Mouse (Mus musculus) stomach, embryonic 16.5 days (tissue): ENCODE measurements around the gene Nbas. TPM values are rescaled to one million over a fixed set of nuclear protein-coding genes. Genes with fewer than 3 reads are reported as not detected.

ENCODE experiments used
- ATAC-seq: fragments of 200-750 bp; cut with Nextera tagmentation; 2 replicates; pipeline ENCODE4 v1.8.0; 2017; ENCODE audit warnings: moderate number of reproducible peaks, moderate TSS enrichment; ENCODE audit not compliant: insufficient read depth, low FRiP score
- H3K27ac ChIP-seq: fragments of 300-500 bp; sonication (generic); 2 replicates; pipeline ENCODE4 v1.5.1; 2014; ENCODE audit warnings: low read length
- H3K27me3 ChIP-seq: fragments of 300-500 bp; sonication (generic); 2 replicates; pipeline ENCODE4 v1.6.1; 2014; ENCODE audit warnings: low read length, control low read depth, mixed read lengths; ENCODE audit not compliant: control insufficient read depth, insufficient read depth
- H3K36me3 ChIP-seq: fragments of 300-500 bp; sonication (generic); 2 replicates; pipeline ENCODE4 v1.6.1; 2014; ENCODE audit warnings: low read length; ENCODE audit not compliant: control insufficient read depth, insufficient read depth
- H3K4me1 ChIP-seq: fragments of 300-500 bp; sonication (generic); 2 replicates; pipeline ENCODE4 v1.6.1; 2014; ENCODE audit warnings: low read length, control low read depth, mixed read lengths; ENCODE audit not compliant: control insufficient read depth, insufficient read depth
- H3K4me2 ChIP-seq: fragments of 300-500 bp; sonication (generic); 2 replicates; pipeline ENCODE4 v1.6.1; 2014; ENCODE audit warnings: low read depth, low read length, mixed read lengths
- H3K4me3 ChIP-seq: fragments of 300-500 bp; sonication (generic); replicated peaks from 2 replicates; pipeline ENCODE4 v1.5.1; 2014; ENCODE audit warnings: mild to moderate bottlenecking, low read length
- H3K9ac ChIP-seq: fragments of 300-500 bp; sonication (generic); 2 replicates; pipeline ENCODE4 v1.6.1; 2014; ENCODE audit warnings: low read length
- H3K9me3 ChIP-seq: fragments of 300-500 bp; sonication (generic); replicated peaks from 2 replicates; pipeline ENCODE4 v1.6.1; 2016; ENCODE audit warnings: low read length, control low read depth; ENCODE audit not compliant: control insufficient read depth
- WGBS: fragments of 180-500 bp; shearing (Covaris S2); extraction: QIAGEN DNeasy Blood & Tissue Kit; methylation state at CpG from one replicate; pipeline ENCODE4 v1.1.7; 2014; 5-methylcytosine and 5-hydroxymethylcytosine counted together
- polyA plus RNA-seq: library from polyadenylated mRNA; unstranded; fragments of >200 nt; fragmentation: Nextera tagmentation; extraction: Ambion mirVana; gene quantifications from 2 replicates; pipeline ENCODE4 v1.2.1, GENCODE M21; 2015

Nbas gene
- polyA plus RNA-seq, 1 experiment from 2014 or later, result 23.6 TPM

DNA sequence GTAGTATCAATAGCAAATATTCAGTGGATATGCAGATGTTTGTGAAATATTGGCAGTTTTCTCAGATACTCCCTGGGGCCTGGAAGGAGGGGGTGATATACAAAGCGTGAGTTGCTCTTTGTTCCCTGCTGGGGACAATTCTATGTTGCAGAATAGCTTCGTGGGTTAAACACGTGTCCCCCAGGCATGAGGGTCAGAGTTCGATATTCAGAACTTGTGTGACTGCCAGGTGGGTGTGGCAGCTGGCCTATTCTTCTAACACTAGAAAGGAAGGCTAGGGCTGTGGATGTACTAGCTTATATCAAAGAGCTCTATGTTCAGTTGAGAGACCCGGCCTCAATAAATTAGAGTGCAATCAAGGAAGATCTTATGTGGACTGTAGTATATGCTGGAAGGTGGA, 274.9 kb downstream of the Nbas start:
- 68% methylated on average over 5 of the region's 5 CpGs for WGBS
- ATAC-seq, result no peak
- Histone ChIP-seq H3K4me3 (no peak overlapping the region), H3K9ac (no peak overlapping the region), H3K4me2 (no peak overlapping the region), H3K9me3 (no peaks in the 10 kb centered on the region), H3K27me3 (no peaks in the 10 kb centered on the region), H3K4me1 (no peaks in the 10 kb centered on the region), H3K27ac (no peak overlapping the region), H3K36me3 (no peaks in the 10 kb centered on the region)

GRCm38 (mm10) chr12:13563646-13564289, 294.8 kb downstream of the Nbas start:
- ATAC-seq, result no peak
- 77% methylated on average over 5 of the region's 5 CpGs for WGBS
- H3K27me3 ChIP-seq, result no peaks in the 10 kb centered on the region
- H3K36me3 ChIP-seq, result no peaks in the 10 kb centered on the region
- no peak overlapping the region for H3K27ac ChIP-seq
- H3K4me3 ChIP-seq, result no peak overlapping the region
- no peak overlapping the region for H3K9ac ChIP-seq
- no peaks in the 10 kb centered on the region for H3K9me3 ChIP-seq
- H3K4me1 ChIP-seq, result no peaks in the 10 kb centered on the region
- no peak overlapping the region for H3K4me2 ChIP-seq

DNA sequence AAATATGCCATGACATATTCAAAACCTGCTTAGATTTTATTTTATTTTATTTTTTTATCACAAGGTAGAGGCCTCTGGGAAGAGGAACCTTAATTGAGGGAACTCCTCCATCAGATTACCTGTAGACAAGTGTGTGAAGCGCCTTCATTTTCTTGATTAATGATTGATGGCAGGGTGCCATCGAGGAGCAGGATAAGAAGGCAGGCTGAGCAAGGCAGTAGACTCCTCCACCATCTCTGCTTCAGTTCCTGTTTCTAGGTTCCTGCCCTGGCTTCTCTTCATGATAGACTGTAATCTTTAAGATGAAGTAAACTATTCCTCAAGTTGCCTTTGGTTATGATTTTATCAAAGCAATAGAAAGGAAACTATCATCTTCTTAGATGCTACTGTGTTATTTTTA, 295.4 kb downstream of the Nbas start:
- H3K27ac ChIP-seq, result no peak overlapping the region
- no peaks in the 10 kb centered on the region for H3K9me3 ChIP-seq
- no peaks in the 10 kb centered on the region for H3K4me1 ChIP-seq
- WGBS, result 71% methylated on average over 2 of the region's 2 CpGs
- ATAC-seq, result no peak
- H3K27me3 ChIP-seq, result no peaks in the 10 kb centered on the region
- no peak overlapping the region for H3K4me2 ChIP-seq
- no peaks in the 10 kb centered on the region for H3K36me3 ChIP-seq
- no peak overlapping the region for H3K4me3 ChIP-seq
- no peak overlapping the region for H3K9ac ChIP-seq

DNA sequence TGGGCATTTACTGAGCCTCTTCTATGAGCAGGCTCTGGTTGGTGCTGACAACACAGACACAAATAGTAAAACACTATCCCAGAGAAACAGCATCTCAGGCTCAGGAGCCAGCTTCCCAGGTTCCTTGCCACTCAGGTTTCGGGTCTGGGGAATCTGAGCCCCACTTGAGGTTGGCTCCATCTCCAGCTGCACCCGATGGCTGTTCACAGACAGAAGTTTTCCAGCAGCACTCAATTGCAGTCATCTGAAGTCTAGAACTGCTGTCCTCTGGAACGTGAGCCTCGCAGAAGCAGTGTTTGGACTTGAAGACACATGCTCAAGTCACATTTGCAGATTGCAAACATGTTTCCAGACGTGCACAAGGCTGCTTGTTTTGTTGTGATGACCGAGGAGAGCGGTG, 297.5 kb downstream of the Nbas start:
- Histone ChIP-seq H3K9ac (no peak overlapping the region), H3K9me3 (no peaks in the 10 kb centered on the region), H3K4me2 (no peak overlapping the region), H3K4me1 (no peaks in the 10 kb centered on the region), H3K4me3 (no peak overlapping the region), H3K36me3 (no peaks in the 10 kb centered on the region), H3K27ac (no peak overlapping the region), H3K27me3 (no peaks in the 10 kb centered on the region)
- WGBS, result 80% methylated on average over 7 of the region's 7 CpGs
- ATAC-seq, result no peak

GRCm38 (mm10) chr12:13575158-13575557, 306.2 kb downstream of the Nbas start:
- WGBS, result 60% methylated on average over 4 of the region's 4 CpGs
- no peak overlapping the region for H3K27ac ChIP-seq
- no peaks in the 10 kb centered on the region for H3K36me3 ChIP-seq
- no peak overlapping the region for H3K9ac ChIP-seq
- no peak overlapping the region for H3K4me2 ChIP-seq
- H3K9me3 ChIP-seq, result no peaks in the 10 kb centered on the region
- no peaks in the 10 kb centered on the region for H3K27me3 ChIP-seq
- no peak overlapping the region for H3K4me3 ChIP-seq
- no peaks in the 10 kb centered on the region for H3K4me1 ChIP-seq
- ATAC-seq, result no peak

GRCm38 (mm10) chr12:13575605-13576600, 307.0 kb downstream of the Nbas start:
- Histone ChIP-seq H3K27me3 (no peaks in the 10 kb centered on the region), H3K9me3 (no peaks in the 10 kb centered on the region), H3K9ac (no peak overlapping the region), H3K27ac (no peak overlapping the region), H3K4me2 (no peak overlapping the region), H3K4me1 (no peaks in the 10 kb centered on the region), H3K4me3 (no peak overlapping the region), H3K36me3 (no peaks in the 10 kb centered on the region)
- no peak for ATAC-seq
- WGBS, result 80% methylated on average over 5 of the region's 5 CpGs

GRCm38 (mm10) chr12:13576761-13577160, 307.8 kb downstream of the Nbas start:
- ATAC-seq, result no peak
- no peaks in the 10 kb centered on the region for H3K9me3 ChIP-seq
- no peak overlapping the region for H3K9ac ChIP-seq
- H3K27me3 ChIP-seq, result no peaks in the 10 kb centered on the region
- H3K4me1 ChIP-seq, result no peaks in the 10 kb centered on the region
- no peak overlapping the region for H3K27ac ChIP-seq
- H3K4me2 ChIP-seq, result no peak overlapping the region
- H3K4me3 ChIP-seq, result no peak overlapping the region
- no peaks in the 10 kb centered on the region for H3K36me3 ChIP-seq
- WGBS, result 46% methylated on average over 4 of the region's 4 CpGs

DNA sequence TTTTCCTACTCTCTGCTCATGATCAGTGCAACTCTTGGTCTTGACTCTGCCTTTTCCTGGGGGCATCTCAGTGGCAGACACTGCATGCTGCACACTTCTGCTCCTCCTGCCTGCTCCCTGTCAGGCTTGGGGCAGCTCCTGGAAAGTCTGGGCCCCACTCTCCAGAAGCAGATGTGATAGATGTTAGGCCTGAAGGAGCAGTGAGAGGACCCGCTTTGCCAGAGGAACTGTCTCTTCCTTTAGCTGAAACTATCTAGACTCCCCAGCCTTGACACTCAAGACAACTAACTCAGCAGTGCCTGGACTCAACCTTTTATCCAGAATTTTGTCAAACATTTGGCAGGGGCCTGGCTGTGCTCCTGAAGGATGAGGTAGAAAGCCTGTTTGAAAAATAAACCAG, 311.9 kb downstream of the Nbas start:
- no peak overlapping the region for H3K4me3 ChIP-seq
- no peaks in the 10 kb centered on the region for H3K4me1 ChIP-seq
- no peak overlapping the region for H3K4me2 ChIP-seq
- H3K9ac ChIP-seq, result no peak overlapping the region
- no peaks in the 10 kb centered on the region for H3K27me3 ChIP-seq
- 0 out of 2 replicates have a peak, but pooled peaks cover 3% of the 10 kb centered on the region for H3K36me3 ChIP-seq
- H3K9me3 ChIP-seq, result no peaks in the 10 kb centered on the region
- H3K27ac ChIP-seq, result no peak overlapping the region
- WGBS, result 88% methylated on average over 1 of the region's 1 CpGs
- ATAC-seq, result no peak

- Histone ChIP-seq H3K9ac (no peak overlapping the region), H3K9me3 (no peaks in the 10 kb centered on the region), H3K4me1 (no peaks in the 10 kb centered on the region), H3K27me3 (no peaks in the 10 kb centered on the region), H3K4me2 (no peak overlapping the region), H3K4me3 (no peak overlapping the region), H3K36me3 (0 out of 2 replicates have a peak, but pooled peaks cover 3% of the 10 kb centered on the region), H3K27ac (no peak overlapping the region)
- no peak for ATAC-seq
- 94% methylated on average over 6 of the region's 6 CpGs for WGBS
These were observed 314.5 kb downstream of the Nbas start for GRCm38 (mm10) chr12:13583386-13583785.
